Mouse (Mus musculus): Measurements from ENCODE around the gene Mark3. TPM values are rescaled to one million over a fixed set of nuclear protein-coding genes. Genes with fewer than 3 reads are reported as not detected.

Mark3 gene
- polyA plus RNA-seq, 1 experiment from 2014 or later = 34.9 TPM

DNA sequence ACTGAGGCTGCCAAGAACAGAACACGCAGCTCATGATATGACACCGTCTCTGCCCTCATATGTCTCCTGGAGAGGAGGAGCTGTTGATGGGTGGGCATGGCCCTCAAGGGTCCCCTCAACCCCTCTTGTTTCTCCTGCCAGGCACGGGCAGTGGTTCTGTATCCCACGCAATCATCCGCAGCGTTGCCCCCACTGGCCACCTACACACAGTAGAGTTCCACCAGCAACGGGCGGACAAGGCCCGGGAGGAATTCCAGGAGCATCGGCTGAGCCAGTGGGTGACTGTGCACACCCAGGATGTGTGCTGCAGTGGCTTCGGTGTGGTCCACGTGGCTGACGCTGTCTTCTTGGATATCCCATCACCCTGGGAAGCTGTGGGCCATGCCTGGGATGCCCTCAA lies 106.3 kb downstream of the Mark3 start:
- H3K9me3 ChIP-seq = no peaks in the 10 kb centered on the region
- H3K4me3 ChIP-seq (replicated peaks) = no peak overlapping the region
- ATAC-seq (ENCODE audit: insufficient read depth, low FRiP score, low read depth) = no peak
- H3K9ac ChIP-seq = no peak overlapping the region
- 92% methylated on average over 13 of the region's 13 CpGs for WGBS
- H3K4me2 ChIP-seq = no peak overlapping the region
- peaks cover 42% of the 10 kb centered on the region for H3K4me1 ChIP-seq
- no peaks in the 10 kb centered on the region for H3K36me3 ChIP-seq
- H3K27me3 ChIP-seq (replicated peaks) = no peaks in the 10 kb centered on the region
- peak overlapping the region; percentile 77 for H3K27ac ChIP-seq

DNA sequence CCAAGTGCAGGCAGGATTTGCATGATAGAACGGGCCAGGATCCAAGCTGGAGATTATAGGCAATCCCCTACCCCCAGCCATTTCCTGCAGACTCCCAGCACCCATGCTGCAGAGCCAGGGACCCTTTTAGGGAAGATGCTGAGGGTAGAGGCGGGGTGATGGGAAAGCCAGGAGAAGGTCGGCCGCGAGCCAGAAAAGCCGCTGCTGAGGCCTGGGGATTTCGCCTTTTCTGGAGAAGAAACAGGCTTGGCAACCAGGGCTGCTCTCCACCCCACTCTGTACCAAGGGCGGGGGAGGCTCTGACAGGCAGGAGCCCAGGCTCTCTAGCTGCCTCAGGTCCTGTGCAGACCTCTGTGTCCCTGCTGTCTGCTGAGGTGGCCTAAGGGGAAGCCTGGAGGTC lies 107.0 kb downstream of the Mark3 start:
- Histone ChIP-seq H3K9ac (no peak overlapping the region), H3K4me3 (replicated peaks) (no peak overlapping the region), H3K36me3 (no peaks in the 10 kb centered on the region), H3K4me2 (no peak overlapping the region), H3K9me3 (no peaks in the 10 kb centered on the region), H3K27me3 (replicated peaks) (no peaks in the 10 kb centered on the region), H3K27ac (peak overlapping the region; percentile 77), H3K4me1 (peaks cover 43% of the 10 kb centered on the region)
- WGBS = 65% methylated on average over 8 of the region's 8 CpGs
- 0 out of 2 replicates have a peak, but pooled peaks have one; percentile 19 for ATAC-seq (ENCODE audit: insufficient read depth, low FRiP score, low read depth)

DNA sequence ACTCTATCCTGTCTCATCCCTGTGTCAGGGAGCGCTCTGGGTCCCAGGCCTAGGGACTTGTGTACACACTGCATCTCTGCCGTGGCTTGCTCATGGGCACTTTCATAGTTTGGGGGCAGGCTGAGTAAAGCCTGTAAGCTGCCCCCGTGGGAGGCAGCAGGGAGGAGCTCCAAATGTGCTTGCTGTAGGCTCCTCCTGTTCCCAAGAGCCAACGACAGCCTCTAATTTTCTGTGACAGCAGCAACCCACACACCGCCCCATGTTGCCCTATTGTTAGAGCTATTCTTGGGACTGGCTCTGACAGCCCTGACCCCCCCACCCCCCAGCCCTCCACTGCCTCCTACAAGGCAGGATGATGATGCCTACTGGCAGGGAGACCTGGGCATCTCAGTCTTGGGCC lies 107.7 kb downstream of the Mark3 start:
- Histone ChIP-seq H3K9me3 (no peaks in the 10 kb centered on the region), H3K4me3 (replicated peaks) (no peak overlapping the region), H3K4me1 (peaks cover 41% of the 10 kb centered on the region), H3K27me3 (replicated peaks) (no peaks in the 10 kb centered on the region), H3K9ac (no peak overlapping the region), H3K4me2 (no peak overlapping the region), H3K27ac (peak overlapping the region; percentile 77), H3K36me3 (no peaks in the 10 kb centered on the region)
- WGBS = 61% methylated on average over 5 of the region's 5 CpGs
- no peak for ATAC-seq (ENCODE audit: insufficient read depth, low FRiP score, low read depth)

DNA sequence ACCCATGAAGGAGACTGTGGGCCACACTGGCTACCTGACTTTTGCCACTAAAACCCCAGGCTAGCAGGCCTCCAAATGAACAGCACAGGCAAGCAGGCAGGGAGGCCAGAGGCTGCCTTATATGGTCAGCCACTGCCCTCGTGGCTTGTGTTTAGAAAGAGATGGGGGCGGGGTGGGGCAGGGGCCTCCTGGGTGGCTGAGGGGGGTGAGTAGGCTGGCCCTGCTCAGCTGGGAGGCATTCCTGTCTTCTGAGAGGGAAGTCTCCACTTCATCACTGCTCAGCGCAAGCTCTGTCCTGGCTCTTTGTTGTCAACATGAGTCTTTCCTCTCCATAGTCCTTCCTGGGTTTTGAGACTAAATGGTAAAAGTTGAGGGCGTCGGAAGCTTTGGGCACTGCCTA lies 108.5 kb downstream of the Mark3 start:
- H3K27ac ChIP-seq = peak overlapping the region; percentile 77
- H3K9ac ChIP-seq = no peak overlapping the region
- no peaks in the 10 kb centered on the region for H3K36me3 ChIP-seq
- no peaks in the 10 kb centered on the region for H3K27me3 ChIP-seq (replicated peaks)
- H3K4me3 ChIP-seq (replicated peaks) = no peak overlapping the region
- H3K4me1 ChIP-seq = peaks cover 43% of the 10 kb centered on the region
- 44% methylated on average over 5 of the region's 5 CpGs for WGBS
- H3K9me3 ChIP-seq = no peaks in the 10 kb centered on the region
- peak; percentile 37; the same call in 1 of the 2 replicates for ATAC-seq (ENCODE audit: insufficient read depth, low FRiP score, low read depth)
- H3K4me2 ChIP-seq = no peak overlapping the region

DNA sequence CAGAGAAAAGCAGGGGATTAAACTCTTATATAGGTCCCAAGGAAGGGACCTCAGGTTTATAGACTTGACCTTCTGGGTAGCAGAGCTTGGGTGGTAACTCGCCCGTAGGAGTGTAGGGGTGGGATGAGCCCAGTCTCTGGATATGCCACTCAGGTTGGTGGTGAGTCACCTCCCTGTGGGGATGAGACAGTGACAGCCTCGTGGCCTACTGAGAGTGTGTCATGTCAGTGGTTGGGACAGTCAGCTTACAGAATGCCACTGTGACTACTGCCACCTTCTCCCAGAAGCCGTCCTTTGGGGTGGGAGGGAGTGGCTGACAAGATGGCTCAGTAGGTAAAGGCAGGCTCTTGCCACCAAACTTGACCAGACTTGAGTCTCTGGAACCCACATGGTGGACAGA lies 112.1 kb downstream of the Mark3 start:
- WGBS = 76% methylated on average over 4 of the region's 4 CpGs
- Histone ChIP-seq H3K27me3 (replicated peaks) (no peaks in the 10 kb centered on the region), H3K36me3 (no peaks in the 10 kb centered on the region), H3K9ac (no peak overlapping the region), H3K4me3 (replicated peaks) (no peak overlapping the region), H3K4me2 (no peak overlapping the region), H3K4me1 (peaks cover 23% of the 10 kb centered on the region), H3K9me3 (no peaks in the 10 kb centered on the region), H3K27ac (no peak overlapping the region)
- no peak for ATAC-seq (ENCODE audit: insufficient read depth, low FRiP score, low read depth)

DNA sequence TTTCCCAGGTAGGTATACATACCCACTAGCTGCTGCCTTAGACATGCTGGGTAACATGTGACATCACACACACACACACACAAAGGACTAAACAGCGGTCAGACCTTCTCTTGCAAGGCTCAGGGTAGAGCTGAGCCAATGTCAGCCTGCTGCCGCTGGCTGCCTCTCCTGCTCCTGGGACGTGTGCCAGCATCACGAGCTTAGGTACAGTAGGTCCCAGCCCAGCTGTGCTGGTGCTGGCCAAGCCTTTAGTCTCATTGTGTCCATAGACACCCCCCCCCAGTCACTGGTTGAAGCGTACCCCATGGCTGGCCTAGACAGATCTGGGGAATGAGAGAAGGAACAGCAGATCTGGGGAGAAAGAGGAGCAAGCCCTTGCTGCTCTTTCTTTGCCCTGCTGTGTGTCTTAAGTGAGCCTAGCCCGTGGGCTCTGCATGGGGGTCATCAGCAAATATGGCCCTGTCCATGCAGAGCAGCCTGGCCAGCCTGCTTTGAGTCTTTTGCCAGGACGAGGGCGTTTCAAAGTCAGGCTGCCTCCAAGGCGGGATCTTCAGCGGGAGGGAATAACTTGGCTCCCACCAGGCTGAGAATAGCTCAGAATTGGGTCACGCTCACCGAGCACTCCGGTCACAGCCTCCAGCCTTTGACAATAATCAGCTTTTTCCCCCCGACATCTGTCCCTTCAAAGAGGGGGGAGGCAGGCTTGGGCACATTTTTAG lies 113.2 kb downstream of the Mark3 start:
- no peak overlapping the region for H3K4me2 ChIP-seq
- peak; percentile 23; the same call in 1 of the 2 replicates for ATAC-seq (ENCODE audit: insufficient read depth, low FRiP score, low read depth)
- no peaks in the 10 kb centered on the region for H3K36me3 ChIP-seq
- no peak overlapping the region for H3K9ac ChIP-seq
- peaks cover 22% of the 10 kb centered on the region for H3K4me1 ChIP-seq
- H3K27me3 ChIP-seq (replicated peaks) = no peaks in the 10 kb centered on the region
- WGBS = 33% methylated on average over 14 of the region's 14 CpGs
- H3K4me3 ChIP-seq (replicated peaks) = no peak overlapping the region
- no peaks in the 10 kb centered on the region for H3K9me3 ChIP-seq
- H3K27ac ChIP-seq = peak overlapping the region; percentile 75

DNA sequence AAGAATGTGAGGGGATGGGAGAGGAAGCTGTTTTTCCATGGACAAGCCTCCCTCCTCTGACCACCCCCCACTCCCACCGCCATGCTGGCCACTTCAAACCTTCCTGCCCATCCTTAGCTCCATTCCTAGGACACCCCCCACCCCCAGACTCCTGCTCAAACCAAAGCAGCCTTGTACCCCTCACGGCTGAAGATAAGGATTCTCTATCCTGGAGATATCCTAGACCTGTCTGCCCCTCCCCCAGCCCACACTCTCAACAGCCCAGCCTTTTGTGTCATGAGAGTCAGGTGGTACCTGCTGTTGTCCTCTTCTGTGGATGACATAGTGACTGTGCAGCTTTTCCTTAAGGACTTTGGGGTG lies 113.7 kb downstream of the Mark3 start:
- no peaks in the 10 kb centered on the region for H3K36me3 ChIP-seq
- peak overlapping the region; percentile 75; the same call in 1 of the 2 replicates for H3K27ac ChIP-seq
- no peak for ATAC-seq (ENCODE audit: insufficient read depth, low FRiP score, low read depth)
- no peaks in the 10 kb centered on the region for H3K9me3 ChIP-seq
- H3K9ac ChIP-seq = no peak overlapping the region
- H3K4me2 ChIP-seq = no peak overlapping the region
- H3K27me3 ChIP-seq (replicated peaks) = no peaks in the 10 kb centered on the region
- no peak overlapping the region for H3K4me3 ChIP-seq (replicated peaks)
- WGBS = 26% methylated on average over 2 of the region's 2 CpGs
- H3K4me1 ChIP-seq = peaks cover 22% of the 10 kb centered on the region

DNA sequence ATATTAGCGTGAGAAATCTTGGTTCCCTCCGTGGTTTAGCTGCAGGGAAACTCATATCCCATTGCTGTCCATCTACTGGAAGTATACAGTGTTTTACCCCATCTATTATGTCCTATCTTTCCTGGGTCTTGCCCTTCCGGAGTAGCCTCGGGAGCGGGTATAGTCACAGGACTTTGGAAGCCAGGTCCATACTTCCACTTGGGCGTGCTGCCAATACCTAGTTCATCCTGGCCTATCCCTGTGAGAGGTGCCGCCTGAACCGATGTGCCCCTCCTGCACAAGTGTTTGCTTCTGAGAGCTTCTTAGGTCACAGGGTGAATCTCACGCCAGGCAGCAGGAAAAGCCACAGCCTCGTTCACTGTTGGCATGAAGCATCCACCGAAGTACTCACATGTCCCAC lies 115.1 kb downstream of the Mark3 start:
- Histone ChIP-seq H3K4me2 (no peak overlapping the region), H3K9me3 (no peaks in the 10 kb centered on the region), H3K9ac (no peak overlapping the region), H3K4me1 (peaks cover 36% of the 10 kb centered on the region), H3K27me3 (replicated peaks) (no peaks in the 10 kb centered on the region), H3K27ac (no peak overlapping the region; the same call in 1 of the 2 replicates), H3K4me3 (replicated peaks) (no peak overlapping the region), H3K36me3 (no peaks in the 10 kb centered on the region)
- 71% methylated on average over 11 of the region's 11 CpGs for WGBS
- no peak for ATAC-seq (ENCODE audit: insufficient read depth, low FRiP score, low read depth)

DNA sequence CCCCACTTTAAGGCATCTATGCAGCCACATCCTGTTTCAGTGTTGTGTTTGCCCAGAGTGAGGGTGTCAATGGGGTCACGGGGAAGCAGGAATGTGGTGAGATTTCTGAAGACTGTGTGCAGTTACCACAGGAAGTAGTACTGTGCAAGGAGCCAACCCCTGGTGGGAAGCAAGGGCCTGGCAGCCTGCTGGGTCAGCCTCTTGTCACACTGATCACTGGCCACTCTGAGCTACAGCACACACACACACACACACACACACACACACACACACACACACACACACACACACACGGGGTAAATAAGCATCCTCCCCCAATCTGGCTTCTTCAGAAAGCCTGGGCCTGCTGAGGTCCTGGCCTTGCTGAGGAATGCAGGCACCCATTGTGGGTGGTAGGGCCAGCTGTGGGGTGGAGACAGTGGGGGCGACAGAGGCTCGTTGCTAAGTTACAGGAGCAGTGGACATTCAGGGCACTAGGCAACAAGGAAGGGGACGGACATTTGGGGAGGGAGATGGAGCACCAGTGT lies 117.1 kb downstream of the Mark3 start:
- WGBS = 14% methylated on average over 5 of the region's 5 CpGs
- no peaks in the 10 kb centered on the region for H3K27me3 ChIP-seq (replicated peaks)
- no peak overlapping the region for H3K4me2 ChIP-seq
- H3K27ac ChIP-seq = 0 out of 2 replicates have a peak overlapping the region, but pooled peaks have one; percentile 13
- no peak overlapping the region for H3K9ac ChIP-seq
- no peaks in the 10 kb centered on the region for H3K9me3 ChIP-seq
- no peaks in the 10 kb centered on the region for H3K36me3 ChIP-seq
- no peak for ATAC-seq (ENCODE audit: insufficient read depth, low FRiP score, low read depth)
- H3K4me1 ChIP-seq = peaks cover 39% of the 10 kb centered on the region
- H3K4me3 ChIP-seq (replicated peaks) = no peak overlapping the region

DNA sequence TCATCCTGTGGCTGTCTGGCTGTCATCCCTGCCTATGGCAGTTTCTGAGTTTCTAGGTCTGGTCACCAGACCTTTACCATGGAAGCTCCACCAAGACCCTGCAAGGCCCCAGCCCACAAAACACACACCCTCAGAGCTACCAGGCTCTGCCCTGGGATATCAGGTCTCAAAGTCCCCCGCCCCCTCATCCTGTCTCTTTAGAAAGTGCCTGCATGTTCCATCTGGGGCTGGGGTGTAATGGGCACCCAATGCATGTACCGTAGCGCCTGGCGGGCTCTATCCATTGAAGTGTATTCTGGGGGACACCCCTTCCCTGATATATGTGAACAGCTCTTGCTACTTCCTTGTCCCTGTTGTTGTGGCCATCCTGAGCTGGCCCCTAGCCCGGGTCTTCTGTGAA lies 118.6 kb downstream of the Mark3 start:
- no peak for ATAC-seq (ENCODE audit: insufficient read depth, low FRiP score, low read depth)
- Histone ChIP-seq H3K9ac (no peak overlapping the region), H3K9me3 (no peaks in the 10 kb centered on the region), H3K27ac (peak overlapping the region; percentile 41; the same call in 1 of the 2 replicates), H3K36me3 (no peaks in the 10 kb centered on the region), H3K4me2 (no peak overlapping the region), H3K27me3 (replicated peaks) (no peaks in the 10 kb centered on the region), H3K4me1 (peaks cover 29% of the 10 kb centered on the region), H3K4me3 (replicated peaks) (no peak overlapping the region)
- 84% methylated on average over 5 of the region's 5 CpGs for WGBS

DNA sequence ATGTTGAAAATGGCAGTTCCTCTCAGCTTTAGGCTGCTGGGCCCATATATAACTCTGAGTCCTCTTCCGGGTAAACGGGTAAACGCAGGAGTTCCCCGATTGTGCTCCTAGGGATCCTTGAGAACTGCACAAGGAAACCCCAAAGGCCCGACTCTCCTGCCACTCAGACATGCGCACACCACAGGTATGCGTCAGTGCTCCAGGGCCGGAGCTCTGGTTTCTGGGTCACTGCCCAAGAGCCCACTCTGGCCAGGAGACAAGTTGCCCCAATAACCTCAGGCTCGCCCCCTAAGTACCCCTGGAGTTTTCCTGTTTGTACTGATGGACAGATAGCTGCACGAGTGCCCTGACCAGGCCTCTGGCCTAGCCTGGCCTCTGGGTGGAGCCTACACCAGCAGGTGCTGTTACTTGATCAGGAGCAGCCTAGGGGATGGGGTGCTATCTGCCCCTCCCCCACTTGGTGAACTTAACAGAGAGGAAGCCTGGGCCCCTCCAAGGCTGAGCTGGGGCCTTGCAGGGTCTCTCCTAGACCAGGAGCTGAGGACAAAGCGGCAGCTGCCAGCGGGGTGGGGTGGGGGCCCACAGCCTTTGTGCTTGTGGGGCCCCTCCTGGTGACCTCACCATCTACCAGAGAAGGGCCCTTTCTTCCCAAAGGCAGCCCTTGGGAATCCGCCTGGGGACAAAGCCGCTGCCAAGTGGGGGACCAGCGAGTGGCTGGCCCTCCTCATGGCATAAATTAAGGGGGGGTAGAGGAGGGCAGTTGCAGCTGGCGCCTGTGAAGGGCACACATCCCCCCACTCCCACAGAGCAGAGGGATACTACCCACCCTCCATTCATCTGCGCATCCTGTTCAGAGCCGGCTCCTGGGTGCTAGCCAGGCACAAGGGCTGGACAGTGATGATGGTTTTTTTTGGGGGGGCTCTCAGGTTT lies 119.3 kb downstream of the Mark3 start:
- H3K9me3 ChIP-seq = no peaks in the 10 kb centered on the region
- 47% methylated on average over 18 of the region's 18 CpGs for WGBS
- peak; percentile 28 for ATAC-seq (ENCODE audit: insufficient read depth, low FRiP score, low read depth)
- H3K27me3 ChIP-seq (replicated peaks) = no peaks in the 10 kb centered on the region
- peak overlapping the region; percentile 45 for H3K27ac ChIP-seq
- peak overlapping the region; percentile 6; the same call in 1 of the 2 replicates for H3K4me2 ChIP-seq
- no peak overlapping the region for H3K9ac ChIP-seq
- H3K36me3 ChIP-seq = no peaks in the 10 kb centered on the region
- H3K4me1 ChIP-seq = peaks cover 27% of the 10 kb centered on the region
- H3K4me3 ChIP-seq (replicated peaks) = no peak overlapping the region
